Mouse (Mus musculus) ES-E14 (cell line): ENCODE results near the gene Myzap. TPM values are rescaled to one million over a fixed set of nuclear protein-coding genes. Genes with fewer than 3 reads are reported as not detected.

Experiments
- DNase-seq: peaks from one replicate; pipeline ENCODE4 v3.0.0-alpha.2; 2013; ENCODE audit warnings: low read depth, low spot score
- H3K27ac ChIP-seq: 2 replicates; pipeline ENCODE4 v1.5.1; 2012; ENCODE audit warnings: low read depth, mild to moderate bottlenecking, low read length, moderate library complexity, mixed read lengths; ENCODE audit not compliant: poor library complexity, insufficient read depth, severe bottlenecking
- H3K36me3 ChIP-seq: 2 replicates; pipeline ENCODE4 v1.6.1; 2012; ENCODE audit warnings: mild to moderate bottlenecking, low read length, moderate library complexity, mixed read lengths; ENCODE audit not compliant: control insufficient read depth, poor library complexity, insufficient read depth, severe bottlenecking
- H3K4me1 ChIP-seq, 2 experiments: fragments of 150-350 bp in 1 of 2; sonication (generic) in 1 of 2; 2 replicates each; pipeline ENCODE4 v1.6.1; 2012; ENCODE audit warnings: low read length in 2 of 2, mild to moderate bottlenecking in 1 of 2, mixed read lengths in 1 of 2; ENCODE audit not compliant: control insufficient read depth in 2 of 2, insufficient read depth in 2 of 2, poor library complexity in 1 of 2
- H3K4me3 ChIP-seq, 2 experiments: fragments of 150-350 bp in 1 of 2; sonication (generic) in 1 of 2; 2 replicates each; pipeline ENCODE4 v1.5.1; 2012; ENCODE audit warnings: low read length in 2 of 2, low read depth in 1 of 2, mild to moderate bottlenecking in 1 of 2, mixed read lengths in 1 of 2; ENCODE audit not compliant: insufficient read depth in 1 of 2, poor library complexity in 1 of 2, severe bottlenecking in 1 of 2
- H3K9ac ChIP-seq: 2 replicates; pipeline ENCODE4 v1.6.1; 2012; ENCODE audit warnings: low read depth, mild to moderate bottlenecking, low read length, mixed read lengths; ENCODE audit not compliant: poor library complexity, insufficient read depth, severe bottlenecking
- H3K9me3 ChIP-seq: fragments of 150-350 bp; sonication (generic); 2 replicates; pipeline ENCODE4 v1.6.1; 2012; ENCODE audit warnings: low read depth, mild to moderate bottlenecking, low read length; ENCODE audit not compliant: control insufficient read depth, insufficient read depth
- CHD2 ChIP-seq: IDR thresholded peaks from 2 replicates; pipeline ENCODE4 v1.6.1; 2014; ENCODE audit warnings: mild to moderate bottlenecking, low read depth, low read length, inconsistent platforms
- HCFC1 ChIP-seq: IDR thresholded peaks from 2 replicates; pipeline ENCODE4 v1.6.1; 2012; ENCODE audit warnings: low read length, inconsistent platforms, borderline replicate concordance; ENCODE audit not compliant: insufficient read depth
- MAFK ChIP-seq: IDR thresholded peaks from 2 replicates; pipeline ENCODE4 v1.6.1; 2014; ENCODE audit warnings: mild to moderate bottlenecking, low read depth, low read length, inconsistent platforms; ENCODE audit not compliant: insufficient read depth
- ZC3H11A ChIP-seq: IDR thresholded peaks from 2 replicates; pipeline ENCODE4 v1.6.1; 2012; ENCODE audit warnings: low read depth, mild to moderate bottlenecking, inconsistent platforms, low read length, borderline replicate concordance
- ZNF384 ChIP-seq: IDR thresholded peaks from 2 replicates; pipeline ENCODE4 v1.6.1; 2012; ENCODE audit warnings: low read depth, low read length, inconsistent platforms
- in situ Hi-C, 2 experiments: fragments of 600-800 bp; cut with MboI; formaldehyde crosslinking; loops; one replicate each; pipeline ENCODE4 v1.15.1; 2025; ENCODE audit warnings: low sequenced_read_pairs in 2 of 2, inconsistent platforms in 1 of 2; ENCODE audit not compliant: unreplicated experiment in 2 of 2
- total RNA-seq: library from RNA; depleted of rRNA; stranded (reverse); fragments of 300-350 nt; gene quantifications from 2 replicates; pipeline ENCODE4 v1.2.3, GENCODE M21; 2012

Gene Myzap
- total RNA-seq, 1 experiment, result 0.94 TPM

- Histone ChIP-seq H3K4me1 (0 out of 4 replicates have a peak, but pooled peaks cover 0 to 2% of the 10 kb centered on the region in 2 experiments), H3K9ac (no peak overlapping the region), H3K27ac (no peak overlapping the region), H3K9me3 (no peaks in the 10 kb centered on the region), H3K36me3 (no peaks in the 10 kb centered on the region), H3K4me3 (no peak overlapping the region)
- DNase-seq, result no peak
- no peak for TF ChIP-seq MAFK
- no peak for TF ChIP-seq CHD2
- no peak for TF ChIP-seq ZNF384
- TF ChIP-seq ZC3H11A, result no peak
- no peak for TF ChIP-seq HCFC1
- in situ Hi-C loops, result no loop called here
Observed at GRCm38 (mm10) chr9:71547704-71548275, 44.4 kb downstream of the Myzap start.

GRCm38 (mm10) chr9:71544831-71545230 is 47.3 kb downstream of the Myzap start:
- Histone ChIP-seq H3K36me3 (no peaks in the 10 kb centered on the region), H3K4me3 (no peak overlapping the region), H3K9ac (no peak overlapping the region), H3K4me1 (0 out of 4 replicates have a peak, but pooled peaks cover 0 to 2% of the 10 kb centered on the region in 2 experiments), H3K27ac (no peak overlapping the region), H3K9me3 (no peaks in the 10 kb centered on the region)
- TF ChIP-seq MAFK, result no peak
- TF ChIP-seq CHD2, result no peak
- no peak for TF ChIP-seq HCFC1
- no peak for TF ChIP-seq ZC3H11A
- TF ChIP-seq ZNF384, result no peak
- DNase-seq, result no peak
- in situ Hi-C loops, result no loop called here

GRCm38 (mm10) chr9:71543443-71544222 is 48.5 kb downstream of the Myzap start:
- Histone ChIP-seq H3K27ac (no peak overlapping the region), H3K4me3 (no peak overlapping the region), H3K36me3 (no peaks in the 10 kb centered on the region), H3K9me3 (no peaks in the 10 kb centered on the region), H3K4me1 (0 out of 4 replicates have a peak, but pooled peaks cover 0 to 2% of the 10 kb centered on the region in 2 experiments), H3K9ac (no peak overlapping the region)
- TF ChIP-seq ZC3H11A (0 out of 2 replicates have a peak, but pooled peaks have one; percentile 19), HCFC1 (no peak)
- in situ Hi-C loops, result no loop called here
- DNase-seq, result peak; percentile 62

GRCm38 (mm10) chr9:71542292-71542691 is 49.9 kb downstream of the Myzap start:
- Histone ChIP-seq H3K4me3 (no peak overlapping the region), H3K27ac (no peak overlapping the region), H3K4me1 (0 out of 4 replicates have a peak, but pooled peaks cover 0 to 2% of the 10 kb centered on the region in 2 experiments), H3K9ac (no peak overlapping the region), H3K9me3 (no peaks in the 10 kb centered on the region), H3K36me3 (no peaks in the 10 kb centered on the region)
- in situ Hi-C loops, result no loop called here
- no peak for DNase-seq
- TF ChIP-seq HCFC1 (no peak), ZNF384 (no peak), CHD2 (no peak), ZC3H11A (no peak), MAFK (no peak)
